In genomic region chr13:28880888-28881287, GRCm38 (mm10) we compare ENCODE assay signal across 12 mouse cellular contexts.
DNase-seq lines count a peak whose midpoint lies in the region; ATAC-seq lines count a peak whose summit lies in the region.
"Had no signal": no experiment of that assay in that cellular context is flagged by ENCODE, and none has a peak within 500 bp of the region (broad histone marks: within the 10 kb centered on the region; RNA-seq: fewer than 3 reads in every experiment).

No protein-coding gene starts in this region.

- H3K9ac ChIP-seq in neural tube, embryonic 11.5 days (ENCODE audit: low read length) = no peak overlapping the region
- H3K9ac ChIP-seq in forebrain, embryonic 13.5 days = peak overlapping the region; percentile 53; the same call in 1 of the 2 replicates
- H3K9ac ChIP-seq in limb, embryonic 13.5 days = no peak overlapping the region
- no peak overlapping the region for H3K9ac ChIP-seq in neural tube, embryonic 14.5 days (replicated peaks; ENCODE audit: low read depth, low read length)
- H3K9ac ChIP-seq: liver, embryonic 12.5 days had no signal

- no peak overlapping the region for H3K27ac ChIP-seq in neural tube, embryonic 11.5 days (ENCODE audit: low read depth, low read length)
- H3K27ac ChIP-seq in forebrain, embryonic 13.5 days = no peak overlapping the region
- no peak overlapping the region for H3K27ac ChIP-seq in limb, embryonic 13.5 days
- no peak overlapping the region for H3K27ac ChIP-seq in neural tube, embryonic 14.5 days (ENCODE audit: low read depth, low read length)
- H3K27ac ChIP-seq: heart, embryonic 10.5 days; liver, embryonic 12.5 days had no signal

- 72% methylated on average over 6 of the region's 6 CpGs for WGBS in neural tube, embryonic 11.5 days
- WGBS in forebrain, embryonic 13.5 days = 68% methylated on average over 6 of the region's 6 CpGs
- WGBS in limb, embryonic 13.5 days = 56% methylated on average over 6 of the region's 6 CpGs
- WGBS in neural tube, embryonic 14.5 days = 63% methylated on average over 6 of the region's 6 CpGs

- H3K4me2 ChIP-seq in neural tube, embryonic 11.5 days (ENCODE audit: low read depth) = peak overlapping the region; percentile 54
- peak overlapping the region; percentile 72 for H3K4me2 ChIP-seq in forebrain, embryonic 13.5 days
- peak overlapping the region; percentile 68 for H3K4me2 ChIP-seq in limb, embryonic 13.5 days (replicated peaks)
- H3K4me2 ChIP-seq in neural tube, embryonic 14.5 days (ENCODE audit: low read depth, low read length) = peak overlapping the region; percentile 62; the same call in 1 of the 2 replicates
- H3K4me2 ChIP-seq: liver, embryonic 12.5 days had no signal

- DNase-seq in neural tube, embryonic 11.5 days (ENCODE audit: low spot score) = no peak
- no peak for DNase-seq in neural tube, embryonic 10.5 days (ENCODE audit: extremely low spot score, low spot score)
- DNase-seq in layer of hippocampus, adult 9-10 months (ENCODE audit: low spot score) = no peak
- no peak for DNase-seq in adrenal gland, postnatal 25 days
- DNase-seq in embryo, embryonic 11 days = no peak
- DNase-seq: kidney, adult 2 months; right cerebral cortex, adult 18-20 months had no signal

- H3K36me3 ChIP-seq in neural tube, embryonic 11.5 days (ENCODE audit: control insufficient read depth, insufficient read depth, low read length) = no peaks in the 10 kb centered on the region
- H3K36me3 ChIP-seq in forebrain, embryonic 13.5 days (ENCODE audit: poor library complexity, severe bottlenecking) = peaks cover 4% of the 10 kb centered on the region; the same call in 1 of the 2 replicates
- H3K36me3 ChIP-seq in limb, embryonic 13.5 days = peaks cover 21% of the 10 kb centered on the region
- H3K36me3 ChIP-seq in neural tube, embryonic 14.5 days (ENCODE audit: control insufficient read depth, insufficient read depth, low read length) = no peaks in the 10 kb centered on the region
- H3K36me3 ChIP-seq: heart, embryonic 10.5 days; liver, embryonic 12.5 days had no signal

- no peaks in the 10 kb centered on the region for H3K27me3 ChIP-seq in neural tube, embryonic 11.5 days (ENCODE audit: control insufficient read depth, insufficient read depth, low read length)
- peaks cover under 1% of the 10 kb centered on the region; the same call in 1 of the 2 replicates for H3K27me3 ChIP-seq in forebrain, embryonic 13.5 days
- H3K27me3 ChIP-seq in limb, embryonic 13.5 days = peaks cover 4% of the 10 kb centered on the region
- no peaks in the 10 kb centered on the region for H3K27me3 ChIP-seq in neural tube, embryonic 14.5 days (ENCODE audit: control insufficient read depth, insufficient read depth, low read length)

- no peaks in the 10 kb centered on the region for H3K9me3 ChIP-seq in neural tube, embryonic 11.5 days (ENCODE audit: control insufficient read depth, low read length)
- H3K9me3 ChIP-seq in forebrain, embryonic 13.5 days (replicated peaks) = no peaks in the 10 kb centered on the region
- no peaks in the 10 kb centered on the region for H3K9me3 ChIP-seq in limb, embryonic 13.5 days
- no peaks in the 10 kb centered on the region for H3K9me3 ChIP-seq in neural tube, embryonic 14.5 days (ENCODE audit: control insufficient read depth, low read length)
- H3K9me3 ChIP-seq: heart, embryonic 10.5 days; liver, embryonic 12.5 days had no signal

- H3K4me3 ChIP-seq in neural tube, embryonic 11.5 days (ENCODE audit: low read depth, low read length) = no peak overlapping the region
- H3K4me3 ChIP-seq in forebrain, embryonic 13.5 days = peak overlapping the region; percentile 70
- H3K4me3 ChIP-seq in limb, embryonic 13.5 days = peak overlapping the region; percentile 60
- H3K4me3 ChIP-seq in neural tube, embryonic 14.5 days (ENCODE audit: low read depth, low read length) = no peak overlapping the region
- H3K4me3 ChIP-seq: heart, embryonic 10.5 days; liver, embryonic 12.5 days had no signal

- H3K4me1 ChIP-seq in neural tube, embryonic 11.5 days (ENCODE audit: control insufficient read depth, insufficient read depth, low read length) = peaks cover 21% of the 10 kb centered on the region
- peaks cover 77% of the 10 kb centered on the region for H3K4me1 ChIP-seq in forebrain, embryonic 13.5 days
- H3K4me1 ChIP-seq in limb, embryonic 13.5 days = peaks cover 58% of the 10 kb centered on the region
- peaks cover 15% of the 10 kb centered on the region for H3K4me1 ChIP-seq in neural tube, embryonic 14.5 days (ENCODE audit: control insufficient read depth, insufficient read depth, low read length)
- H3K4me1 ChIP-seq: liver, embryonic 12.5 days had no signal

- no peak for ATAC-seq in neural tube, embryonic 11.5 days (ENCODE audit: insufficient read depth, low FRiP score, low TSS enrichment)
- no peak for ATAC-seq in forebrain, embryonic 13.5 days
- no peak for ATAC-seq in limb, embryonic 13.5 days (ENCODE audit: low FRiP score, low read depth)
- ATAC-seq in neural tube, embryonic 14.5 days (ENCODE audit: low read depth) = no peak
- ATAC-seq: liver, embryonic 12.5 days had no signal

Comparison
In these comparisons a context has a peak if more than half of its experiments do, and no peak if none do; other contexts are left out.
1. H3K4me3 ChIP-seq: peak in forebrain, embryonic 13.5 days (single experiment) and limb, embryonic 13.5 days (single experiment); none in neural tube, embryonic 11.5 days (single experiment) and neural tube, embryonic 14.5 days (single experiment).
2. Peak in every context shown above with its lines, with median percentiles within 50 percentile points of each other: H3K4me2 ChIP-seq.